Mouse (Mus musculus) kidney, postnatal 0 days (tissue): ENCODE measurements around the gene Ralgps1. TPM values are rescaled to one million over a fixed set of nuclear protein-coding genes. Genes with fewer than 3 reads are reported as not detected.

Experiments used
- ATAC-seq: fragments of 200-750 bp; cut with Nextera tagmentation; replicated peaks from 2 replicates; pipeline ENCODE4 v1.8.0; 2017; ENCODE audit warnings: low read depth, moderate number of reproducible peaks, moderate TSS enrichment, moderate library complexity; ENCODE audit not compliant: low FRiP score
- DNase-seq: peaks from one replicate; pipeline ENCODE4 v3.0.0-alpha.2; 2016; ENCODE audit warnings: low spot score
- H3K27ac ChIP-seq: fragments of 300-500 bp; sonication (generic); 2 replicates; pipeline ENCODE4 v1.5.1; 2014; ENCODE audit warnings: mild to moderate bottlenecking
- H3K27me3 ChIP-seq: fragments of 300-500 bp; sonication (generic); 2 replicates; pipeline ENCODE4 v1.6.1; 2014; ENCODE audit warnings: low read length, mixed read lengths; ENCODE audit not compliant: insufficient read depth
- H3K36me3 ChIP-seq: fragments of 300-500 bp; sonication (generic); 2 replicates; pipeline ENCODE4 v1.6.1; 2014; ENCODE audit warnings: low read length, mixed read lengths; ENCODE audit not compliant: insufficient read depth
- H3K4me1 ChIP-seq: fragments of 300-500 bp; sonication (generic); replicated peaks from 2 replicates; pipeline ENCODE4 v1.6.1; 2014; ENCODE audit warnings: antibody characterized with exemption, low read length, mixed read lengths; ENCODE audit not compliant: insufficient read depth
- H3K4me2 ChIP-seq: fragments of 300-500 bp; sonication (generic); 2 replicates; pipeline ENCODE4 v1.6.1; 2014; ENCODE audit warnings: mild to moderate bottlenecking, low read length, moderate library complexity, mixed read lengths
- H3K4me3 ChIP-seq: fragments of 300-500 bp; sonication (generic); replicated peaks from 2 replicates; pipeline ENCODE4 v1.5.1; 2014; ENCODE audit warnings: low read depth, low read length
- H3K9ac ChIP-seq: fragments of 300-500 bp; sonication (generic); 2 replicates; pipeline ENCODE4 v1.6.1; 2014; ENCODE audit warnings: low read depth, low read length
- H3K9me3 ChIP-seq: fragments of 300-500 bp; sonication (generic); replicated peaks from 2 replicates; pipeline ENCODE4 v1.6.1; 2016; ENCODE audit warnings: low read length, inconsistent platforms, mixed read lengths
- CTCF ChIP-seq: IDR thresholded peaks from 2 replicates; pipeline ENCODE4 v1.5.1; 2016; ENCODE audit warnings: antibody characterized with exemption, low read depth, mild to moderate bottlenecking, moderate library complexity
- WGBS: fragments of 180-500 bp; shearing (Covaris S2); extraction: QIAGEN DNeasy Blood & Tissue Kit; methylation state at CpG from one replicate; pipeline ENCODE4 v1.1.7; 2014; 5-methylcytosine and 5-hydroxymethylcytosine counted together
- polyA plus RNA-seq: library from polyadenylated mRNA; unstranded; fragments of >200 nt; fragmentation: Nextera tagmentation; extraction: Ambion mirVana; gene quantifications from 2 replicates; pipeline ENCODE4 v1.2.1, GENCODE M21; 2015

The Ralgps1 gene
- polyA plus RNA-seq, 1 experiment from 2014 or later = 3.1 TPM

DNA sequence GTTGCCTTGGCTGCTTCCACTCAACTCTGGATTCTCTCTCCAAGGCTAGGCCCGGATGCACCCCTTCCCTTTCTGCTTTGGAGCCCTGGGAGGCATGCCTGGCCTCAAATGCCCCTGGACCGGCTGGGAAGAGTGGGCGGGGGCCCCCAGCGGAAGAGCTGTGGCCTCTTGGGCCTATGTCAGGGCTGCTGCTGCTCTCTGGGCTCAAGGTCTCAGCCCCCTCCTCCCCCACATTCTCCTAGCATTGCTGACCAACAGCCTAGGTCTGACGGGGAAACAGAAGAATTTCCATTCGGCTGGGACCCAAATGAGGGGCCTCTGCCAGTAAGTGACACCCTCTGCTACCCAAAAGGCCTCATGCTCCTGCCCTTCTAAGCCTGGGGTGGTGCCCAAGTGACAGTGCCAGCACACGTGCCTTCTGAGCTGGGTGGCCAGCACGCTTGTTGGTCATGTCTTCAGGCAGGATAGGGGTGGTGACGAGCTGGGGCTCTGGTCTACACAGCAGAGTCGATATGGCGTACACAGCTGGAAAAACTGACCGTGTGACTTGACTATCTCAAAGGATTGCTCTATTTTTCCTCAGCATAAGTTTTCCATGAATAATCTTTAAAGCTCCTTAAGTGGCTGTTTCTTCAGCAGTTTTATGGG lies 210.8 kb downstream of the Ralgps1 start:
- ATAC-seq = peak; percentile 57
- no peak for TF ChIP-seq CTCF
- Histone ChIP-seq H3K4me1 (peaks cover 20% of the 10 kb centered on the region), H3K27me3 (no peaks in the 10 kb centered on the region), H3K4me2 (no peak overlapping the region), H3K36me3 (no peaks in the 10 kb centered on the region), H3K4me3 (no peak overlapping the region), H3K27ac (peak overlapping the region; percentile 11; the same call in 1 of the 2 replicates), H3K9ac (no peak overlapping the region), H3K9me3 (no peaks in the 10 kb centered on the region)
- DNase-seq = peak; percentile 69
- 53% methylated on average over 12 of the region's 12 CpGs for WGBS

- no peak for ATAC-seq
- Histone ChIP-seq H3K27ac (peak overlapping the region; percentile 11; the same call in 1 of the 2 replicates), H3K4me1 (peaks cover 12% of the 10 kb centered on the region; the same call in 1 of the 2 replicates), H3K27me3 (no peaks in the 10 kb centered on the region), H3K36me3 (no peaks in the 10 kb centered on the region), H3K9ac (no peak overlapping the region), H3K4me2 (no peak overlapping the region), H3K9me3 (no peaks in the 10 kb centered on the region), H3K4me3 (no peak overlapping the region)
- no peak for DNase-seq
- no peak for TF ChIP-seq CTCF
- WGBS = 90% methylated on average over 7 of the region's 7 CpGs
Observed at GRCm38 (mm10) chr2:33159593-33159992, 211.7 kb downstream of the Ralgps1 start.

DNA sequence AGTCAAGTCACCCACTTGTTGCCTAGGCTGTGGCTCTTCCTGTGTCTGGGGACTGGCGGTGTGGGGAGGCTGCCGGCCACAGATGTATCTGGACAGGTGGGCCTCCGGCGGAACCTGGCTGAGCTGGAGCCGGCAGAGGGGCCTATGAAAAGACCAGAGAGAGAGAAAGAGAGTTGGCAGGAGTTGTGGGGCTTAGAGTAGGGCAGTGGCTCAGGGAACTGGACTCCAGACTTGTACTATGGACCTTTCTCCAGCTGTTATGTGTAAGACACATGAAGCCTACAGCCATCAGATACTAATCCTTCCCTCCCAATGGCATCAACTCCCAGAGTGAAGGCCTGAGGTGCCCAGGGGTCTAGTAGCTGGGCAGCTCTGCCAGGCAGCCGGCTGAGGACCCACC lies 212.4 kb downstream of the Ralgps1 start:
- Histone ChIP-seq H3K27ac (no peak overlapping the region), H3K4me1 (peaks cover 10% of the 10 kb centered on the region; the same call in 1 of the 2 replicates), H3K4me2 (no peak overlapping the region), H3K9me3 (no peaks in the 10 kb centered on the region), H3K9ac (no peak overlapping the region), H3K27me3 (no peaks in the 10 kb centered on the region), H3K36me3 (no peaks in the 10 kb centered on the region), H3K4me3 (no peak overlapping the region)
- ATAC-seq = no peak
- DNase-seq = no peak
- WGBS = 91% methylated on average over 6 of the region's 6 CpGs
- TF ChIP-seq CTCF = no peak

GRCm38 (mm10) chr2:33156283-33156781 lies 215.0 kb downstream of the Ralgps1 start:
- ATAC-seq (no peak), DNase-seq (no peak)
- H3K9ac ChIP-seq = no peak overlapping the region
- TF ChIP-seq CTCF = peak; percentile 30; the same call in 1 of the 2 replicates
- H3K27ac ChIP-seq = 0 out of 2 replicates have a peak overlapping the region, but pooled peaks have one; percentile 8
- peaks cover 10% of the 10 kb centered on the region; the same call in 1 of the 2 replicates for H3K4me1 ChIP-seq
- H3K36me3 ChIP-seq = no peaks in the 10 kb centered on the region
- 63% methylated on average over 5 of the region's 5 CpGs for WGBS
- H3K4me3 ChIP-seq = no peak overlapping the region
- H3K27me3 ChIP-seq = no peaks in the 10 kb centered on the region
- no peak overlapping the region for H3K4me2 ChIP-seq
- H3K9me3 ChIP-seq = no peaks in the 10 kb centered on the region

DNA sequence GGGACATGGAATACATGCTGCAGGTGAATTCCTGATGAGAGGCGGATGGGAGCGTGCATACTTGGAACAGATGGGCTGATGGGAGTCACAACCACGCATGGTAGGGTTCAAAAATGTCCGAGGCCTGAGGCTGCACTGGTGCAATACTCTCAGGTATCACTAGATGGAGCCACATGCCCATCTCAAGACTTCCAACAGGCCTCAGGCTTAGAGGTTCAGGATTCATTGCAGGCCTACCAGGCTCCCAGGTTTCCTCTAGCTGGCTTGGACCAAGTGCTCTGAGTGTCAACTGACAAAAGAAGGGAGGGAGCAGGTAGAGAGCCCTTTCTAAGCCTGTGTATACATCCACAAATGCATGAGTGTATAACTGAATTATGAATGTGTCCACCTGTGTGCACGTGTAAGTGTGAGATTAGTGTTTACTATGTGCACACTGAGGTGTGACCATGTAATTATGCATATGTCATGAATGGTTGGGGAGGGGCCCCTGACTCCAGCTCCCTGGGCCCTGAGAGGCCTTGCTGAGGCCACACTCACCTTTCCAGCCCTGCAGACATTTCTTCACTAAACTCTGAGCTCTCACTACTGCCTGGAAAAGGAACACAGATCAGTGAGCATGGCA lies 216.4 kb downstream of the Ralgps1 start:
- DNase-seq (peak; percentile 88), ATAC-seq (peak; percentile 53)
- no peak overlapping the region for H3K9ac ChIP-seq
- no peak overlapping the region for H3K27ac ChIP-seq
- peak; percentile 100 for TF ChIP-seq CTCF
- H3K4me2 ChIP-seq = no peak overlapping the region
- H3K9me3 ChIP-seq = no peaks in the 10 kb centered on the region
- no peaks in the 10 kb centered on the region for H3K36me3 ChIP-seq
- H3K4me1 ChIP-seq = peaks cover 3% of the 10 kb centered on the region; the same call in 1 of the 2 replicates
- no peak overlapping the region for H3K4me3 ChIP-seq
- no peaks in the 10 kb centered on the region for H3K27me3 ChIP-seq
- WGBS = 23% methylated on average over 5 of the region's 5 CpGs

GRCm38 (mm10) chr2:33146994-33147393 lies 224.3 kb downstream of the Ralgps1 start:
- Histone ChIP-seq H3K4me2 (no peak overlapping the region), H3K9me3 (no peaks in the 10 kb centered on the region), H3K27me3 (no peaks in the 10 kb centered on the region), H3K4me1 (no peaks in the 10 kb centered on the region), H3K9ac (no peak overlapping the region), H3K4me3 (no peak overlapping the region), H3K27ac (no peak overlapping the region), H3K36me3 (no peaks in the 10 kb centered on the region)
- DNase-seq (no peak), ATAC-seq (no peak)
- WGBS = 81% methylated on average over 4 of the region's 4 CpGs
- TF ChIP-seq CTCF = no peak
